Mouse (Mus musculus): ENCODE data around the gene Ydjc. TPM values are rescaled to one million over a fixed set of nuclear protein-coding genes. Genes with fewer than 3 reads are reported as not detected.
A peak's percentile ranks its signal among the peaks of the same experiment; 100 is the strongest.

Gene Ydjc
- 10 to 100 TPM; 49.7 to 52.4 TPM for total RNA-seq (2021)

DNA sequence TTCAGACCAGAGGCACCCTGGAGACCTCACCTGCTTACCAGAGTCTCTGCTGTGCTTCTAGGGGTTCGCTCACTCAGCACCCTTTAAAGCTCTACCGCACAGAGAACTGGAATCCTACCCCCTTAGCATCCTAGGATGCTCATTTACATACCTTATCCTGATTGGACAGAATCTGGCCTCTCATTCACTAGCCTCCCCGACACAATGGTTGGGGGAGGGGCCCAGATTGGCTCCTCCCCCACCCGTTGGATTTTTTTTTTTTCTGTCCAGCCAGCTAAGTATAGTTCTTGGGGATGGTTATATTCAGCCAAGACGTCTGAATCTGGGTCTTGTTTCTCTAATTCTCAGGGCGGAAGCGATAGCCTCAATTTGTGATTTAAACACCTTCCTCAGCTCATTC, at the start of gene Ydjc:
Gene Ydjc, plus strand, starts transcription at position 283 of the 400 bp plus-strand sequence.
- DNase-seq (ENCODE audit: extremely low spot score in 1 of 2, low spot score in 2 of 2) = no peak
- intact Hi-C loops (cut with DNase I) = no loop called here

DNA sequence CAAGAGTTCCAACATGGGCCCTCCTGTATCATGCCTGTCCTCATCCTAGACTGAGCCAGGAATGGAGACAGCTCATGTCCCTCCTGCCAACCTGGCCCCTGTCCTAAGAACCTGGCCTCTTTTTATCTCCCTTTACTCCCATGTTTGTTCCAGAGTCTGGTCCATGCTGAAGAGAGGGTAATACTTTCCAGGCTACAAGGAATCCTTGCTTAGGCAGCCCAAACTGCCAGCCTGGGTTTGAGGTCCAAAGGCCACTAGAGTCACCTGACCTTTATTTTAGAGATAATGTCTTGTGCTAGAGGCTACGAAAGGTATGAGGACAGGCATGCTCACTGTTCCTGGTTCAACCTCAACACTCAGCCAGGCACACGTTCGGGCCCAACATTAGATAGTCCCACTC, 47.5 kb upstream of the Ydjc start:
- no peak for DNase-seq (ENCODE audit: extremely low spot score in 1 of 2, low spot score in 2 of 2)
- intact Hi-C loops (cut with DNase I) = loop anchor here (10.0 kb wide), 1 partner anchor 178 kb away; the partner anchor contains the start of gene Tmem191c

DNA sequence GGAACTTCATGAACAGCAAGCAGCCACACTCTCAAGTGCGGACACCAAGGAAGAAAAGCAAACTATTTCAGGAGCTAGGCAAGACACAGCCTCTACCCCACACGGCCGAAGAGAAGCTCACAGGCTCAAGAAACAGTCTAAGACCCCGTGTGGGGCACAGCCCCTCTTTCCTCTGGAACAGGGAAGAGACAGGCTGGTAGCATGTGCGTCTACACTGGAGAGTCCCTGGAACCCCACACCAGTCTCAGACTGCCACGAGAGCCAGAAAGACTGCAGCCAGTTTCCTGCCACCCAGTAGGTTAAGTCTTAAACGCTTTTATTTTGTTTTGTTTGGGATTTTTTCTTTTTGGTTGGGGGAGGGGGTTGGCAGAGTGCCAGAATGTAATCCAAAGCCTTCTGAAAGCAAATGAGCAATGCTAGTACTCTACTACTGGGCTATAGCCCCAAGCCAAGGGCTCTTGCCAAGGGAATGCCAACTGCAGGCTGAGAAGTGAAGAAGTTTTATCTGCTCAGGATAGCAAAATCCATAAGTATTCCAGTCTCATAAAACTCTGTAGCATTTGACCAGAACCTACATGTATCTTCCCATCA, 41.7 kb upstream of the Ydjc start:
- no peak for DNase-seq (ENCODE audit: extremely low spot score in 1 of 2, low spot score in 2 of 2)
- intact Hi-C loops (cut with DNase I) = no loop called here

DNA sequence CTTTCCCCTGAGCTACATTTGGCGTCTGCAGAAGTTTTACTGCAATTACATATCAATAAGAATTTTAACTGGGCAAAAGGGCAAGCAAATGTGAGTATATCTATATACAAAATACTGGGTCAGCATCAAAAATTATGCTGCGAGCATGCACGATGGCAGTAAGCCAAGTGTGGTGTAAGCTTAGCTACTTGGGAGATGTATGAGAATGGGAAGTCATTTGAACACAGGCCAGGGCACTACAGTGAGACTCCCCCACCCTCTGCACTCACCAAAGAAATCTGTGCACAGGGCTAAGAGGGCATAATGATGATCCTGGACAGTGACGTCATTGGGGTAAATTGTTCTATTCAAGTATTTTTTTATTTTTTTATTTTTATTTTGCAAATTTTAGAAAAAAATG, 39.8 kb upstream of the Ydjc start:
- DNase-seq (ENCODE audit: extremely low spot score in 1 of 2, low spot score in 2 of 2) = no peak
- intact Hi-C loops (cut with DNase I) = no loop called here

DNA sequence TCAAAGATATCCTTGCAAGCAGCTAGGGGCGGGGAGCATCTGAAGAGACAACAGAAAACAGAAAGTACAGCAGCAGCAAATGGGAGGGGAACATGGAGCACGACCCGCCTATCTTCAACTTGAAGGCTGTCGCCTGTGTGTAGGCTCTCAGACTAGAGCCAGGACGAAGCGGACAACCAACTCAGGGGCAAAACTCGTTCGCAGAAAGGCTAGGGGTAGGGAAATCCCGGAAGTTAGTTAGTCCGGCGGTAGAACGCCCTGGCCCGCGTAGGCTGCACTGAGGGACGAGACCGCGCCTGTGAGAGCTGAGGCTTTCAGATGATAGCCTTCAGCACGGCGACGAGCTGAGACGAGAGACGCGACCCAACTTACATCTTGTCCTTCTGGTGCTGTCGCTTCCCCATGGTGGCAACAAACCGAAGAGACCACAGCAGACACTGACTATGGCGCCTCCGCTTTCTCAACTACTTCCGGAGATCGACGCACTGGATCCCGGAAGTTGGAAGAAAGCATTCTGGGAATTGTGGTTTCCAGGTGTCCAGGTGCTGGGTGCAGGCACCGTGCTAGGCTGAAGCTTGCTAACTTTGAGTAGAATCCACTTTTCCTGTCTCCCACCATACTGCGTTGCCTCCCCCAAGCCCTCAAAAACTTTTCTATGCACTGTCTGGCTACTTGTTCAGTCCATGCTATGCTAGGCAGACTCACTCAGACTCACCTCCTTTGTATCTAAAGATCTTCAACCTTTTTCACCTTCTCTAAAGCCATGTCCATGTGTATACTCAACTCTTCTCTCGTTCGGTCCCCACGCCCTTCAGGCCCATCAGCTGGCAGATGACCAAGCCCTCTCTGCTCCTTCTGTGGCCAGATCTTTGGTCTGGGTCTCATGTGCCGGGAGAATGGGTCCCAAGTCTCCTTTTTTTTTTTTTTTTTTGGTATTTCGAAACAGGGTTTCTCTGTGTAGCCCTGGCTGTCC, 33.4 kb upstream of the Ydjc start, which contains the start of gene Ppil2:
Gene Ppil2, minus strand, starts transcription at position 487 of the 973 bp plus-strand sequence.
- peak; percentile 66 to 76 for DNase-seq (ENCODE audit: extremely low spot score in 1 of 2, low spot score in 2 of 2)
- intact Hi-C loops (cut with DNase I) = no loop called here

DNA sequence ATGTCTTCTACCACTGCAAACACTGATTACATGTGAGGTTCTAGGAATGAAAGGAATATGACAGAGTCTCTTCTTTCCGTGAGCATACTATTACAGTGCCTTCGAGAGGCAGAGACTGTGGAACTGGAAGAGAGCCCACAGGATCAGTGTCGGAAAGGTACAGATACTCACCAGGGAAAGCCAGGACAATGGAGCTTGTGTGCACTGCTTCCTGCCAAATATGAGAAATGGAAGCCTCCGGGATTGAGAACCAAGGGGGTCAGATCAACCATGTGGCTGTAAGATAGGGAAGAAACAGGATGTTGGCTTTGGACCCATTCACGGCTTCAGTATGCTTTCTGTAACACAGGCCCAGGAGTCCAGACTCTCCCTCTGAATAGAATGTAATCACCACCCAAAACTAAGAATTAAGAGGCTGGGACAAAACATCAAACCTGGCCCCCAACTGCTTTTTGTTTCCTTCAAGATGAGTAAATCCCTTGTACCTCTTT, 27.1 kb upstream of the Ydjc start:
- DNase-seq (ENCODE audit: extremely low spot score in 1 of 2, low spot score in 2 of 2) = no peak
- intact Hi-C loops (cut with DNase I) = no loop called here

DNA sequence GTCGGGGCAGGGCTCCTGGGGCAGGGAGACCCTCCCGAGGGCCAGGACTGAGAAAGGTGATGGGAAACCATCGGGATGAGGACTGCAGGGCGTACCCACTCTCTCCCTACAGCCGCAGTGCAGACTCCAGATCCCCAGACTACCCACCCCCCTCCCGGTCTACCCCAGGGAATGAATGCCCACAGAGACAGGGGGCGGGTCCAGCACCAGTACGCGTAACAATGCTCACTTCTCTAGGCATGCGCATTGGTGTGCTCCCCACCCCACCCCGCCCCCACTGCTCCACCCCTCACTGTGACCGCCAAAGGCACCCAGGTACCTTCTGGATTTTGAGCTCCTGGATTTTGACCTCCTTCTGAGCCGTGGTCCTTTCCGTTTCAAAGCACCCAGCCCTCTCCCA, 22.9 kb upstream of the Ydjc start:
- no peak for DNase-seq (ENCODE audit: extremely low spot score in 1 of 2, low spot score in 2 of 2)
- intact Hi-C loops (cut with DNase I) = no loop called here

DNA sequence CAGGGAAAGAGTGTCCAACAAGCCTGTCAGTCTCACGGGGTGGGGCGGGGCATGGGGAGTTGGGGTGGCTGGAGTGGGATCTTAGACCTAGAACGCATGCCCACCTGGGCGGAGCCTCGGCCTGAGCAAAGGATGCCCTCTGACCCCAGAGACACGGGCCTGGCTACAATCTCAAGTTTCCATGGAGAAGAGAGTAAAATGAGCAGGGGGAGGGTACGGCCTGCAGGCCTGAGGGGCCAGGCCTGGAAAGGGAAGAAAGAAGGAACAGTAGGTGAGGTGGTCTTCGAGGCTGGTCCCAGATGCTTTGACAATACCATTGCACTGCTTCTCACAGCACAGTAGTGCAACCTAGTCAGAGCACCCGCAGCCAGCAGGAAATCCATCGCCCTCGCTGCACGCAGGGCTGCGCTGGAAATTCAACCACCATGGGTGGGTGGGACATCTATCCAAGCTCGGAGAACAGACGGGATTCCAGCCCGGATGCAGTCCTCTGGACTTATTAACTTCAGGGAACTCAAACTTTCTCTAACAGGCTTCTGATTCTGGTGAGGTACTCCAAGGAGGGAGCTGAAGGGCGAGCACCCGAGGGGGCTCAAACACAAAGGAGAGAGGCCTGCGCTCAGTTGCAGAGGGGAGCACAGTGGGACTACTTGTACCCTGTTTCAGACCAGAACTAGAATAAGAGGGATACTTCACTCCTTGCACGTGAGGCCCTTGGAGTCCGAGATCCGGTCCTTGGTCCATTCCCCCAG, 20.1 kb upstream of the Ydjc start:
- intact Hi-C loops (cut with DNase I) = no loop called here
- no peak for DNase-seq (ENCODE audit: extremely low spot score in 1 of 2, low spot score in 2 of 2)

DNA sequence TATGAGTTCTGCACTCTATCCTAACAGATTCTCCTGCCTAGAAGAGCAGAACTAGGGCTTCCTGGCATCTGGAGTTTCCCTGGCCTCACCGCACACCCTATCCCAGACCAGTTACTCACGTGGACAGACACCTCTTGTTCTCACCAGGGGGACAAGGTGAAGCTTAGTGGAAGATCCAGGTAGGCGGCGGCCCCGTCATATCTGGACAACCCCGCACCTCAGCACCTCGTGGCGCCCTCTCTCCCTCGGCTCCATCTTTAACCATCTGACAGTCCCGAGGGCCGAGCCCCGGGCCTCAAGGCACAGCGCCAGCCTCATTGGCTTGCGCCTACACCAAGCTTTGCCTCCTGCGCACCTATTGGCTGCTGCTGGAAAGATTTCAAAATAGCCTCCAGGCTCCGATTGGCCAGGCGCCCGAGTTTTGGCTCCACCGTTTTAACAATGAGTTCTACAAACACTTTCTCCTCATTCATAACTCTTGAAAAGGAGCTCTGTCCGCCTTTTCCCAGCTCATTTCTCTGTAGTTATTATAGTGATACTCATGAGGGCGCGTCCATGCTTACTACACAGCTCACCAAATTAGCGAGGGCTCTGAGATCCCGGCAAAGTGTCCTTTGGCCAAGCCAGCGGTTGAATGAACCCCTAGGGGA, 19.4 kb upstream of the Ydjc start, which contains the start of gene 2610318N02Rik:
Gene 2610318N02Rik, minus strand, starts transcription at position 297 of the 650 bp plus-strand sequence.
- peak; percentile 42 to 84 for DNase-seq (ENCODE audit: extremely low spot score in 1 of 2, low spot score in 2 of 2)
- intact Hi-C loops (cut with DNase I) = no loop called here

DNA sequence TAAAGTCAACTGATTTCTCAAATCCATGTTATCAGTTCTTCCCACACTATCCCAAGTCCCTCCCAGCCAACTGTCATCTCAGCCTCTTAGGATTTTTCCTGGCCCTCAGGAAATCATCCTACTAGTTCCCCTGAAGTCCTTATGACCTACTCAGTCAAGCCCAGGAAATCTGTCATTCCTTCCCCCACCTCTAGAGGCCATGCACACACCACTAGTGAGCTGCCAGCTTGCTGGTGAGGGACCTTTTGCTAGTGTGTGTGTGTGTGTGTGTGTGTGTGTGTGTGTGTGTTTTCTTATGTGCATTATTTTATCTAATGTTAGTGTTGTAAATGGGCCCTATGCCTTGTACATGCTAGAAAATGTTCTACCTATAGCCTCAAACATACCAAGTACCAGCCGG, 17.1 kb upstream of the Ydjc start:
- peak in 1 of 2 experiments; percentile 61 for DNase-seq (ENCODE audit: extremely low spot score in 1 of 2, low spot score in 2 of 2)
- intact Hi-C loops (cut with DNase I) = no loop called here

DNA sequence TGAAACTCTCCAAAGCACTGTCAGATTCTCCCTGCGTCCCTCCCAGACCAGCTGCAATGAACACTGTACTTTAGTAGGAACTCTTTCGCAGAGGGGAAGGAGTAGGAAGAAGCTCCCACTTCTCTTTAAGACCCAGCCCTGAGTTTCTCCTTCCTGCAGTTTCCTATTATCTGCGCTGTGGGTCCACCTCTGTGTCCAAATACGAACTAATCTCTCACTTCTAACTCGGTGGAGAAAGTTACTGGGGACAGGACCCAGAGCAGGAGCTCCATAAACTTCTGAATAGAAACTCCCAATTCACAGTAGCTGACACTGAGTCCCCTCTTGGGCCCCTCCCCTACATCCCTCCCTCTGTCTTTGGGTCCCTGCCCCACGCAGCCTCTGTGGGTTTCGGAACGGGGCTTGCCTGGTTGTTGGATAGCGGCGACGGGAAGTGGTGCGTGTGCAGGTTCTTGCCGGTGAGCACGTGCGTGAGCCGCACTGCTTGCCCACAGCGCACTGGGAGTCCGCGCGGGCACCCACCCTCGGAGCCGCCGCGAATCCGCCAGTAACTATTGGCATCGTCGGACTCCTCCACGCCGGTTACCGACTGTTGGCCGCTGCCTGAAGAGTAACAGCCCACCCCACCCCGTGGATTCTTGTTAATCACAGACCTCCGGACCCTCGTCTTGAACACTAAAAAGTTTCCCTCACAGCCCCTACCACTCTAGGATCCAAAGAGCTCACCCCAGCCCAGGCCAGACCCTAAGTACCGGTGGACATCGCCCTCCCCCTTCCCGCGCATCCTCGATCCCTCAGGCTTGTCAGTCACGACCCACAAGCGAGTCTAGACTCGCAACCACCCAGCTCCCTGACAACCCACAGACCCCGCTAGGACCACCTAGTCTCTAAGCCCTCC, 13.0 kb upstream of the Ydjc start:
- intact Hi-C loops (cut with DNase I) = loop anchor here (5.0 kb wide), 1 partner anchor 146 kb away; the partner anchor contains the start of gene Tmem191c
- peak in 1 of 2 experiments; percentile 44 for DNase-seq (ENCODE audit: extremely low spot score in 1 of 2, low spot score in 2 of 2)

DNA sequence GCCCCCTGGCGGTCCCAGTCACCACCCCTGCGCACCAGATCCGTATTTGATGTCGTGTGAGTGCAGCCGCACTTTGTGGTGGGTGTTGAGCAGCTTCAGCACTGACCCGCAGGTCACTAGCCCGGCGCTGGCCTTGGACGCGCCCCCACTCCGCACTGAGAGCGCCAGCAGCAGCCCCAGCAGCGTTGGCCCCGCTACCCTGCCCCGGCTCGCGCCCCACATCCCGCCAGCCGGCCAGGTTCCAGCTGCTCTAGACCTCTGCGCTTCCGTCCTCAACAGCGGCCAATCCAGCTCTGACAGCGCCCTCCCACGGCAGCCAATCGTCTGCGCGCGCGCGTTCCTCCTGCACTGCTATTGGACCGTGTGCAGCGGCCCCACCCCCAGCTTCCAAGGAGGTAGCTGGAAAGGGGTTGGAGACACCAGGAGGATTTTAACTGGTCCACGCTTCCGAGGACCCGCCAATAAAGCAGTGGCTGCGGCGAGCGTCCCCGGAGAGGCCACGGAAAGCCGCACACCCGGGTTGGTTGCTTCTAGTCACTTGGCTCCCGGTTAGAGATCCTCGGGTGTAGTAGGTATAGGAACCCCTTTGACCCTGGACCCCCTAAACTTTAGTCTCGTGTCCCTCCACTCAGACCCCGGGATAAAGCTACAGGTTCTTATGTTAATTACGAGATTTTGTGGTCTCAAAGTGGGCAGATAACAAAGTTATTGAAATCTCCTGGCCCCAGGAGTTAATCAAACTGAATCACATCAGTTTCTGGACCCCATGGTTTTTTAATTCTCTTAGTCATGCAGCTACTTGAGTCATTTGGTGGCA, 12.1 kb upstream of the Ydjc start, which contains the start of gene Sdf2l1:
Gene Sdf2l1, minus strand, starts transcription at position 295 of the 817 bp plus-strand sequence.
- intact Hi-C loops (cut with DNase I) = loop anchor here (5.0 kb wide), 1 partner anchor 145 kb away; the partner anchor contains the start of gene Tmem191c
- peak; percentile 96 to 98 for DNase-seq (ENCODE audit: extremely low spot score in 1 of 2, low spot score in 2 of 2)

DNA sequence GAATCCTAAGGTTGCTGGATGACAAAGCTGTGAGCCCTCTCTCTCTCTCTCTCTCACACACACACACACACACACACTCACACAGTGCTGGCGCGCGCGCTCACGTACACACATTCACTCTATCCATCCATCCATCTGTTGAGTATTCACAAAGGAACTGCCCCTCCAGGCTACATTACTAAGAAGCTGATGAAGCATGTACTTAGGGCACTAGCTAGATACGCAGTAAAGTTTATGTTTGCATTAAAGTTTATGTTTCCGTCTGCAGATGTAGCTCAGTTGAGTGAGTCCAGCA, 11.6 kb upstream of the Ydjc start:
- intact Hi-C loops (cut with DNase I) = loop anchor here (5.0 kb wide), 1 partner anchor 144 kb away; the partner anchor contains the start of gene Tmem191c
- DNase-seq (ENCODE audit: extremely low spot score in 1 of 2, low spot score in 2 of 2) = no peak

DNA sequence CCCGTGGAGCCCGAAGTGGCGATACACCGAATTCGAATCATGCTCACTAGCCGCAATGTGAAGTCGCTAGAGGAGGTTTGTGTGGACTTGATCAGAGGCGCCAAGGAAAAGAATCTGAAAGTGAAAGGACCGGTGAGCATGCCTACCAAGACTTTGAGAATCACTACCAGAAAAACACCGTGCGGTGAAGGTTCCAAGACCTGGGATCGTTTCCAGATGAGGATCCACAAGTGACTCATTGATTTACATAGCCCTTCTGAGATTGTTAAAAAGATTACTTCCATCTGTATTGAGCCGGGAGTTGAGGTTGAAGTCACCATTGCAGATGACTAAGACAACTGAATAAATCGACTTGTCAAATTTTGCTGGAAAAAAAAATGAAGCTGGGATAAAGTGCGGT, 7.1 kb upstream of the Ydjc start:
- DNase-seq (ENCODE audit: extremely low spot score in 1 of 2, low spot score in 2 of 2) = no peak
- intact Hi-C loops (cut with DNase I) = no loop called here

DNA sequence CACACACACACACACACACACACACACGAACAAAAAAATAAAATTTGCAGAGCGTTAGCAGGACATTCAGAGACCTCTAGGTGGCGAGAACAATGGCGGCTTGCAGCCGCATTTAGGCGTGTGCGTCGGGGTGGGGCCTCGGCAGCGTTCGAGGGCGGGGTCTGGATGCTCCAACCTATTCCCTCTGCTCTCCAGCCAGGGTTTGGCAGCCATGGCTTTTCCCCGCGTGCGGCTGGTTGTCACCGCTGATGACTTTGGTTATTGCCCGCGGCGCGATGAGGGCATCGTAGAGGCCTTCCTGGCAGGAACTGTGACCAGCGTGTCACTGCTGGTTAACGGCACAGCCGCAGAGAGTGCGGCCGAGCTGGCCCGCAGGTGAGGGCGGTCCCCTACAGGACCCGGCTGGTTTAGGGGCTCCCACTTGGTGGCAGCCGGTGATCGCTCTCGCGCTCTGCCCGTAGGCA, 2.4 kb downstream of the Ydjc start, which contains the start of gene Ccdc116:
Gene Ccdc116, minus strand, starts transcription at position 458 of the 464 bp plus-strand sequence.
- intact Hi-C loops (cut with DNase I) = no loop called here
- peak; percentile 65 to 90 for DNase-seq (ENCODE audit: extremely low spot score in 1 of 2, low spot score in 2 of 2)

DNA sequence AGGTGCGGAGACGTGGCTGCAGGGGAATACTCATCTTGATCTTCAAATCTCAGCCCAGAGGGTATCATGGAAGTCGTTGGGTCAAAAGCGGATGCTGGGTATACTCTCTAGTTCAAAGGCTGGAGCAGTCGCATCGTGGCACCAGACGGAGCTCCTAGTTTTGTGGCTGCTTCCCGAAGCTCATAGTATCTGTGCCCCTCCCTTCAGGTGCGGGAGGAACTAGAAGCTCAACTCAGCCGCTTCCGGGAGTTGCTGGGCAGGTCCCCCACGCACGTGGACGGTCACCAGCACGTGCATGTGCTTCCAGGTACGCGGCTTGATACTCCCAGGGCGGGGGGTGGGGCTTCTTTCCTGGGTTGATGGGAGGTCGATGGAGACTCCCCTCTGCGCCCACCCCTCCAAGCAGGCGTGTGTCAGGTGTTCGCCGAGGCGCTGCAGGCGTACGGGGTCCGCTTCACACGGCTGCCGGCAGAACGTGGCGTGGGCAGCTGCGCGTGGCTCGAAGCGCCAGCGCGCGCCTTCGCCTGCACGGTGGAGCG, 3.0 kb downstream of the Ydjc start:
- DNase-seq (ENCODE audit: extremely low spot score in 1 of 2, low spot score in 2 of 2) = peak in 1 of 2 experiments; percentile 60
- intact Hi-C loops (cut with DNase I) = no loop called here
